Mouse (Mus musculus) urinary bladder, postnatal 25 days (tissue): ENCODE measurements around the gene Gucy2e.
A peak's percentile ranks its signal among the peaks of the same experiment; 100 is the strongest.

Experiments used
- DNase-seq: peaks from one replicate; pipeline ENCODE4 v3.0.0; 2022; ENCODE audit warnings: low spot score

Gucy2e gene

GRCm38 (mm10) chr11:69236926-69237260, at the start of gene Gucy2e:
Gucy2e (minus strand) TSS chr11:69237036.
- DNase-seq, result no peak

GRCm38 (mm10) chr11:69277267-69277666, 40.4 kb upstream of the Gucy2e start:
- DNase-seq, result no peak

- no peak for DNase-seq
Observed at GRCm38 (mm10) chr11:69276081-69276480, 39.2 kb upstream of the Gucy2e start.

GRCm38 (mm10) chr11:69275650-69276049, 38.8 kb upstream of the Gucy2e start:
- DNase-seq, result no peak

- peak; percentile 92 for DNase-seq
Observed at GRCm38 (mm10) chr11:69272122-69272740, 35.4 kb upstream of the Gucy2e start.

- peak; percentile 76 for DNase-seq
Observed at GRCm38 (mm10) chr11:69269575-69269974, 32.7 kb upstream of the Gucy2e start.

GRCm38 (mm10) chr11:69268100-69268499, 31.3 kb upstream of the Gucy2e start:
- DNase-seq, result no peak

- no peak for DNase-seq
Observed at GRCm38 (mm10) chr11:69267341-69267740, 30.5 kb upstream of the Gucy2e start.

GRCm38 (mm10) chr11:69266253-69266652, 29.4 kb upstream of the Gucy2e start:
- no peak for DNase-seq

GRCm38 (mm10) chr11:69265410-69265809, 28.6 kb upstream of the Gucy2e start:
- no peak for DNase-seq

GRCm38 (mm10) chr11:69264276-69264675, 27.4 kb upstream of the Gucy2e start:
- no peak for DNase-seq

- no peak for DNase-seq
Observed at GRCm38 (mm10) chr11:69260111-69260510, 23.3 kb upstream of the Gucy2e start.

- no peak for DNase-seq
Observed at GRCm38 (mm10) chr11:69258287-69258686, 21.5 kb upstream of the Gucy2e start.

GRCm38 (mm10) chr11:69257807-69258206, 21.0 kb upstream of the Gucy2e start:
- DNase-seq, result no peak

- no peak for DNase-seq
Observed at GRCm38 (mm10) chr11:69257072-69257471, 20.2 kb upstream of the Gucy2e start.

- DNase-seq, result no peak
Observed at GRCm38 (mm10) chr11:69254808-69255207, 18.0 kb upstream of the Gucy2e start.

- DNase-seq, result no peak
Observed at GRCm38 (mm10) chr11:69253131-69253530, 16.3 kb upstream of the Gucy2e start.

GRCm38 (mm10) chr11:69251953-69252352, 15.1 kb upstream of the Gucy2e start:
- no peak for DNase-seq

GRCm38 (mm10) chr11:69251135-69251842, 14.5 kb upstream of the Gucy2e start:
- no peak for DNase-seq

GRCm38 (mm10) chr11:69250106-69250505, 13.3 kb upstream of the Gucy2e start:
- no peak for DNase-seq

GRCm38 (mm10) chr11:69249131-69249530, 12.3 kb upstream of the Gucy2e start:
- no peak for DNase-seq

GRCm38 (mm10) chr11:69245643-69246042, 8.8 kb upstream of the Gucy2e start:
- DNase-seq, result no peak

- DNase-seq, result peak; percentile 18
Observed at GRCm38 (mm10) chr11:69244911-69245310, 8.1 kb upstream of the Gucy2e start.
